Mouse (Mus musculus) heart, adult 2 months (tissue): ENCODE measurements around the gene Hoxb7. TPM values are rescaled to one million over a fixed set of nuclear protein-coding genes. Genes with fewer than 3 reads are reported as not detected.

Source experiments
- DNase-seq, 2 experiments: peaks; one replicate each; pipeline ENCODE4 v3.0.0; 2021
- H3K27ac ChIP-seq: fragments of 200-600 bp; 2 replicates; pipeline ENCODE4 v1.8.1; 2022
- H3K27me3 ChIP-seq: fragments of 200-500 bp; 2 replicates; pipeline ENCODE4 v1.6.1; 2012; ENCODE audit warnings: mild to moderate bottlenecking, low read length, inconsistent platforms, mixed read lengths; ENCODE audit not compliant: control insufficient read depth, insufficient read depth
- H3K36me3 ChIP-seq: fragments of 200-500 bp; 2 replicates; pipeline ENCODE4 v1.6.1; 2012; ENCODE audit warnings: low read length, inconsistent platforms; ENCODE audit not compliant: control insufficient read depth, insufficient read depth
- H3K4me1 ChIP-seq: fragments of 200-500 bp; 2 replicates; pipeline ENCODE4 v1.6.1; 2011; ENCODE audit warnings: low read length; ENCODE audit not compliant: control insufficient read depth, insufficient read depth
- H3K4me3 ChIP-seq: fragments of 200-600 bp; 2 replicates; pipeline ENCODE4 v1.8.1; 2022
- H3K79me2 ChIP-seq: fragments of 200-500 bp; replicated peaks from 2 replicates; pipeline ENCODE4 v1.6.1; 2012; ENCODE audit warnings: mild to moderate bottlenecking, inconsistent platforms, low read length, moderate library complexity, mixed read lengths; ENCODE audit not compliant: control insufficient read depth, insufficient read depth
- H3K9ac ChIP-seq: fragments of 200-500 bp; 2 replicates; pipeline ENCODE4 v1.6.1; 2012; ENCODE audit warnings: low read depth, mild to moderate bottlenecking, control low read depth, inconsistent platforms, low read length, mixed read lengths
- CTCF ChIP-seq: fragments of 200-600 bp; IDR thresholded peaks from 2 replicates; pipeline ENCODE4 v1.8.1; 2022; ENCODE audit warnings: antibody characterized with exemption, mild to moderate bottlenecking, moderate library complexity
- EP300 ChIP-seq: fragments of 200-500 bp; IDR thresholded peaks from 2 replicates; pipeline ENCODE4 v1.6.1; 2011; ENCODE audit warnings: low read depth, low read length, control low read depth; ENCODE audit not compliant: insufficient read depth
- POLR2A ChIP-seq: fragments of 200-500 bp; IDR thresholded peaks from 2 replicates; pipeline ENCODE4 v1.6.1; 2011; ENCODE audit warnings: mild to moderate bottlenecking, low read depth, low read length, control low read depth; ENCODE audit not compliant: insufficient read depth
- WGBS: fragments of 180-500 bp; shearing (Covaris S2); methylation state at CpG from one replicate; pipeline ENCODE4 v1.1.7; 2018; 5-methylcytosine and 5-hydroxymethylcytosine counted together
- intact Hi-C: fragments of 180-260 bp; cut with DNase I; formaldehyde crosslinking; loops from one replicate; pipeline ENCODE4 v1.15.1; 2025
- polyA plus RNA-seq: library from polyadenylated mRNA; depleted of rRNA; stranded (reverse); fragments of >200 nt; gene quantifications from 2 replicates; pipeline ENCODE4 v1.2.3, GENCODE M21; 2012
- total RNA-seq, 2 experiments: library from RNA; stranded (reverse); gene quantifications; 2 replicates each; pipeline ENCODE4 v1.2.3; 2021

Hoxb7 gene
- total and polyA plus RNA-seq, 3 experiments = not detected

DNA sequence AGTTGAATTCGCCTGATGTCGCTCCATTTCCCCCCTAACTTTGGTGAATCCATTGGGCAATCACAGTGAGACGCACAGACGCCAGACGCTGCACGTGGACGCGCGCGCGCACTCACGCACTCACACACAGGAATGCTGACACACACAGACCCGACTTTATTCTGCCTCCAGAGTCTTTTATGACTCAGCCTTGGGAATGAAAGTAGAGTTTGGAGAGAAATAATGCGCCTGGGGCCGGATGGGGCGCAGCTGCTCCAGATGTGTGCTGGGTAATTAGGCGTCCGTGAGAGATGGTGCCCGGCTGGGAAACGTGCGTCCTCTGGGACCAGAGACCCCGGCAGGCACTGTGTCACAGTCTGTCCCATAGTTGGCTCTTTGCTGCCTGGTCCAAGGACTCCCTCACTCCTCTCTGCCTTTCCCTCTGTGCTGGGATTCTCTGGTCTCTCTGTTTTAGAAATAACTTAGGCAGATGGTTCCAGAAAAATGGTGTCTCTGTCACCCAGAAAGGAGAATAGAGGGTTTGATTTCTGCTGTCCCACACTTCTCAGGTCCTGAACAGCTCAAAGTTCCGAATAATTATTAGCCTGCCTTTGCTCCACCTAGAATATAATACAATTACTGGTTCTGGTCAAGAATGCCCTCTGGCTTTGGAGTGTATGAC, 26.0 kb upstream of the Hoxb7 start:
- WGBS = 9% methylated on average over 23 of the region's 23 CpGs
- no peak overlapping the region for H3K27ac ChIP-seq
- intact Hi-C loops = no loop called here
- H3K9ac ChIP-seq = no peak overlapping the region
- no peak for DNase-seq
- H3K4me1 ChIP-seq = no peaks in the 10 kb centered on the region
- no peaks in the 10 kb centered on the region for H3K79me2 ChIP-seq
- H3K36me3 ChIP-seq = no peaks in the 10 kb centered on the region
- TF ChIP-seq CTCF (no peak), EP300 (no peak), POLR2A (no peak)
- H3K4me3 ChIP-seq = no peak overlapping the region
- H3K27me3 ChIP-seq = peaks cover 29% of the 10 kb centered on the region

DNA sequence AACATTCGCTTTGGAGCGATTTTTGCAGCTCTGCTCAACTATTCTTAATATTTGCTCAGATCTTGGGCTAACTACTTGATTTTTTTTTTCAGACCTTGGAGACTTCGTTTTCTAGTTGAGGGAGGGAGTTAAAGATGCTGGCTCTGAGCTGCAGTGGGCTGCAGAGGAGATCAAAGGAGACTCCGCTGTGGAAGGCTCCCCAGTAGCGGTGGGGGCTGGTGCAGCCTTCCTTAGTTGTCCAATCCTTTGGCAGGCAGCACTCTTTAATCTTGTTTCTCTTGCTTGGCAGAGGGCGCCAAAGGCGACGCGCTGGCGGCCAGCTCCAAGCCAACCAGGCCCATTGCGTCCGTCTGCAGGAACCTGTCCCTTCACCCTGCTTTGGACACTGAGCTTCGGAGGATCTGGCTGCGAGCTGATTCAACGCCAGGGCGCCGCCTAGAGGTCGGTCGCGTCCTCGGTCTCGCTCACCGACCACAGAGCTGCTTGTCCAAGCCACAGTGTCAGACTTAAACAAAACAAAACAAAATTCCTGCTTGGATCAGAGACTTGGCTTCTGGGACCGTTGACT, 25.0 kb upstream of the Hoxb7 start:
- intact Hi-C loops = no loop called here
- peak; percentile 48 to 63 for DNase-seq
- Histone ChIP-seq H3K4me3 (no peak overlapping the region), H3K79me2 (no peaks in the 10 kb centered on the region), H3K27ac (no peak overlapping the region), H3K36me3 (no peaks in the 10 kb centered on the region), H3K4me1 (no peaks in the 10 kb centered on the region), H3K9ac (no peak overlapping the region), H3K27me3 (peaks cover 32% of the 10 kb centered on the region)
- no peak for TF ChIP-seq EP300
- peak; percentile 77 for TF ChIP-seq CTCF
- no peak for TF ChIP-seq POLR2A
- 3% methylated on average over 24 of the region's 24 CpGs for WGBS

DNA sequence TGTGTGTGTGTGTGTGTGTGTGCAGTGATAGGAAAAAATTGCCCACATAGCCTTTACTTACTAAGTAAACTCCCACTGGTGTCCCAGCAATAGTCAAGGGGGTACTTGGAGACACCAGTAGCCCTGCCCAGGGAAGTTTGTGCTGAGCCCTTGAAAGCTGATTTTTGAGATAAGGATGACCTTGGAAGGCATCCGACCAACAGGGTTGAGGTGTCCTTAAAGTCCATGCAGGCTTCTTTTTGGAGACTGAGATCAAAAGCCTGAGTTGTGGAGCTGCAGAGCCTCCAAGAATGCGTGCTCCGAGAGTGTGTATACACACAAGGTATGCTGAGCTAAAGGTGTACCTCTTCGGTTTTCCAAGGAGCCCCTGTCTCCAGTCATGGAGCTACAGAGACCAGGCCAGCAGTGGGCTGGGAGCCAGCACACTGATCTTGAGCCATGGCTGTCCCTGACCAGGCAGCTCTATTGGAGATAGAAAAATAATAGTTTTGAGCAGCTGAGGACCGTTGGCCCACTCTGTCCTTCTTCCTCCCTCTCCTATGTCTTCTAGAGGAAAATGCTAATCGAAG, 24.1 kb upstream of the Hoxb7 start:
- Histone ChIP-seq H3K4me3 (no peak overlapping the region), H3K36me3 (no peaks in the 10 kb centered on the region), H3K27ac (no peak overlapping the region), H3K9ac (no peak overlapping the region), H3K27me3 (peaks cover 33% of the 10 kb centered on the region), H3K79me2 (no peaks in the 10 kb centered on the region), H3K4me1 (no peaks in the 10 kb centered on the region)
- no peak for DNase-seq
- WGBS = 14% methylated on average over 6 of the region's 6 CpGs
- intact Hi-C loops = no loop called here
- TF ChIP-seq CTCF = no peak
- no peak for TF ChIP-seq POLR2A

DNA sequence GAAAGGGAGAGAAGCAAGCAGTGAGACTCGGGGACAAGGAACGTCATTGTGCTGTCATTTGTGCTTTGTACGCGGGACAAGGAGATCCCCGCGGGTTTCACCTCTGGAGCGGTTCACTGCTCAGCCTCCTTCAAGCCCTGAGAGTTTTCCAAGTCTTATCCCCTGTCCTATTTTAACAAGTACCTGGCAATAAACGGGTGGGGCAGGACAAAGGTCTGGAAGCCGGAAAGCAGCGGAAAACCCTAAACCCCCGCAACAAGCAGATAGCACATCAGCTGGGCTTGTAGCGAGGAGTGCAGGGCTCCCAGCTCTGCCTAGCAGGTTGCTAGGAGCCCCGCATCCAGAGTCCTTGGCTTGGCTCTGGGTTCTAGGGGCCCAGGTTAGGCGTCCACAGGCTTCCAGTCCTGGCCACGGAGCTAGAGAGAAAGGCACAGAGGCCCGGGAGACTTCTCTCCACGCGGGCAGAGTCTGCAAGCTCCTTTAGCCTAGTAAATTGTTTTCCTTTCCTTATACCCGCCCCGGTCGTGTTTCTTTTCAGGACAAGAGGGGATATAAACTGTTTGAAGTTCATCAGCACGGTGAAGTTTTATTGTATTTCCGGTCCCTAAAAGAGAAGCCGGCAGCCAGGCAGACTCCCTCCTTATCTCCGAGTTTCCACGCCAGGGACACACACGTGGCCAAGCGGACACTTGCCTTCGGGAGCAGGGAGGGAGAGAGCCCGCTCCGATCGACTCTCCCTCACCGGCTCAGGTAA, 22.6 kb upstream of the Hoxb7 start:
- no peak for TF ChIP-seq EP300
- no peak for TF ChIP-seq CTCF
- no peak for TF ChIP-seq POLR2A
- no peaks in the 10 kb centered on the region for H3K4me1 ChIP-seq
- DNase-seq = no peak
- no peaks in the 10 kb centered on the region for H3K36me3 ChIP-seq
- H3K79me2 ChIP-seq = no peaks in the 10 kb centered on the region
- 2% methylated on average over 33 of the region's 33 CpGs for WGBS
- intact Hi-C loops = no loop called here
- no peak overlapping the region for H3K9ac ChIP-seq
- H3K27ac ChIP-seq = no peak overlapping the region
- peaks cover 33% of the 10 kb centered on the region for H3K27me3 ChIP-seq
- H3K4me3 ChIP-seq = no peak overlapping the region

DNA sequence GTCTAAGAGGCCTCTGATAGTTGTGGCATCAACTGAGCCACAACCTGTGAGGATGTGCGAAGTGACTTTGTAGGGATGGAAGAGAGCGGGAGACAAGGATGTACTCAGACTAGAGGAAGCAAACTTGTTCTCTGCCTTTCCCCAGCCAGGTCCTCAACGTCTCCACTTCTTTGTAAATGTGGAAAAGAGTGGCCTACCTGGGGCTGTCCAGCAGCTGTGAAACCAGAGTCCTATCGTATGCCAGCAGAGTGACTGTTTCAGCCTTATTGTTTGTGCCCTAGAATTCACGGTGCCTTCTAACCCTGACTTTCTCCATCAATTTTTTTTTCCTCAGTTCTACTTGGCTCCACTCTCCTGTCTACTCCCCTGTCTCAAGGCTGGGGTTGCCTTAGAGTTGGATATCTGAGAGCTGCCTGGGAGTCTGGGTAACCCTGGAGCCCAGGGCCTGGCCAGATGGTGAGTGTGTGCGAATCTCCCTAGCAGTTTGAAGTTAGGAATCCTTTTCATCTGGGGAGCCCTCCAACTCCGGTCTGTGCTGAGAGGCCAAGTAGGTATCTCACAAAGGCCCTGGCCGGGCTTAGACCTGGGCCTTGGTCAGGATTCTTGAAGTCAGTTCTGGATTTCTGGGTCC, 21.9 kb upstream of the Hoxb7 start:
- Histone ChIP-seq H3K36me3 (no peaks in the 10 kb centered on the region), H3K9ac (no peak overlapping the region), H3K4me3 (no peak overlapping the region), H3K79me2 (no peaks in the 10 kb centered on the region), H3K27ac (no peak overlapping the region), H3K27me3 (peaks cover 33% of the 10 kb centered on the region), H3K4me1 (no peaks in the 10 kb centered on the region)
- DNase-seq = no peak
- intact Hi-C loops = no loop called here
- no peak for TF ChIP-seq EP300
- no peak for TF ChIP-seq POLR2A
- no peak for TF ChIP-seq CTCF
- 12% methylated on average over 8 of the region's 8 CpGs for WGBS
